Mouse (Mus musculus) adrenal gland, postnatal 4 days (tissue): ENCODE results near the gene Rasa1. TPM values are rescaled to one million over a fixed set of nuclear protein-coding genes. Genes with fewer than 3 reads are reported as not detected.

Experiments used
- DNase-seq, 2 experiments: peaks; one replicate each; pipeline ENCODE4 v3.0.0; 2021 to 2022; ENCODE audit warnings: low spot score in 2 of 2, mixed read lengths in 2 of 2
- long read RNA-seq, 2 experiments: library from polyadenylated mRNA; stranded (forward); transcript quantifications; one replicate each; pipeline ENCODE4 v2.0.0; 2021
- total RNA-seq, 2 experiments: library from RNA; stranded (reverse); gene quantifications; 2 replicates each; pipeline ENCODE4 v1.2.3; 2021

Rasa1 gene
- 10 to 100 TPM; 53.5 to 55.1 TPM for total RNA-seq
- long read RNA-seq, experiment 1, full-length matches to known transcripts = 5 of 10 reads
- long read RNA-seq, experiment 1, partial matches to known transcripts = 1 of 10 reads
- long read RNA-seq, experiment 1, other reads (novel, unspliced or antisense) = 4 of 10 reads
- long read RNA-seq, experiment 2, full-length matches to known transcripts = 38 of 52 reads
- long read RNA-seq, experiment 2, partial matches to known transcripts = 6 of 52 reads
- long read RNA-seq, experiment 2, other reads (novel, unspliced or antisense) = 8 of 52 reads

DNA sequence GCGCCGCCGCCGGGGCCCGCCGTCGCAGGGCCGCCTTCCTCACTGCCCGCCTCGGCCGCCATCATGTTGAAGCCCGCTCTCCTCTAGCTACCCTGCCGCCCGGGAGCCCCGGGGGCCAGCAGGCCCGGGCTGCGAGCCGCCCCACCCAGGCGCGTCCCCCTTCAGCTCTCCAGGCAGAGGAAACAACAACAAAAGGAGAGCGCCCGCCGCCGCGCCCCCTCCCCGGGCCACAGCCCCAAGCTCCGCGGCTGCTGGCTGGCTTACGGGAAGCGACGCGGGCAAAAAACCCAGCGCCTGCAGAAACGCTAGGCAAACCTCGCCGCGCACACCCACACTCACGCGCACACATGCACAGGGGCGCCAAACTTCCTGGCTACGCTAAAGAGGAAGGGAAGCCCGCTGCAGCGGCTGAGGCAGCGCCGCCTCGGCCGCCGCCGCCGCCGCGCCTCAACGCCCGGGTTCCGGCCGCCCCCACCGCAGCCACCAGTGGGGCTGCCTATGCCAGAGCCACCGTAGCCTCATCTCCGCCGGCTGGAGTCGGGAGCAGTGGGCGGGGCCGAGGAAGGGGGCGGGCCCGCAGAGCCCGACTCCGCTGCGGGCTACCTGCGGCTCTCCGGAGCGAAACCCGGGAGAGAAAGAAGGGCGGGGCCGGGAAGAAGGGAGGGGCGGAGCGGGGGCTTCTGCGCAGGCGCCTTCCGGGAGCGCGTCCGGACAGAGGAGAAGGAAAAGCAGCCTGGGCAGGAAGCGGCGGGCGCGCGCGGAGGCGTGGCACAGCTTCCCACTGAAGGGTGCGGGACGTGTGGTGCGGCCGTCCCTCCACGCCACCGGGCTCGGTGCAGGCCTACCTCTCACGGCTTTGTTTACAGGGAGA lies at the start of gene Rasa1:
Gene Rasa1, minus strand, starts transcription at position 288 of the 871 bp plus-strand sequence.
- peak; percentile 85 to 89 for DNase-seq

DNA sequence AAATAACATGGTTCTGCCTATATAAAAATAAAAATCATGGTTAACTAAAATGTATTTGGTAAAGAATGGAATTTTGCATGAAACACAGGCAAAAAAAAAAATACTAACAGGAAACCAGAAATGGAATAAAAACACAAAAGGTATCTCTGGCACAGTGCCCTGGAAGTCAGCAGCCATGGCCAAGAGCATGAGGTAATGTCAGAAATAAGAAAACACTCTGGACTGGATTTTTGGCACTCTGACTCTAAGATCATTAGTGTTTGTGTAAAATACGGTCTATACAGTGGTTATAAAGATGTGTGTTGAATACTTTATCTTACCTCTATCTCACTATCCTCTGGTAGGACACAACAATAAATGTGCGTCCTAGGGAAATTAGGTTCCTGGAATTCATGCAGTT lies 22.6 kb upstream of the Rasa1 start:
- DNase-seq = no peak

DNA sequence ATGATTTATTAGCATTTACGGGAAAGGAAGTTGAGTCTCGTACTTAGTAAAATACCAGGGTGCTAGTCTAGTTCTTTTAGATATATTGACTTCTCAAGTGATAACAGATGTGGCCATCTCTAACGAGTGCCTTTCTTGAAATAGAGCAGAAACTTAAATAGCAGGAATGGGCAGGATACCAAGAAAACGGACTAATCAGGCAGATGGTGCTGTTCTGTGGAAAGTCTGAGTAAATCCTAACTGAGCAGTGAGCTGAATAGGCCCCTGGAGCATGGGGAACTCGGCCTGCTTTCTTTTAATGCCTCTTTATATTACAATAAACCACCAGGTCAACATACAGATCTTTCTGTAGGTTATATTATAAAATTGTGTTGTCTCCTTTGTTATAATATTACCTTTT lies 22.0 kb upstream of the Rasa1 start:
- no peak for DNase-seq

DNA sequence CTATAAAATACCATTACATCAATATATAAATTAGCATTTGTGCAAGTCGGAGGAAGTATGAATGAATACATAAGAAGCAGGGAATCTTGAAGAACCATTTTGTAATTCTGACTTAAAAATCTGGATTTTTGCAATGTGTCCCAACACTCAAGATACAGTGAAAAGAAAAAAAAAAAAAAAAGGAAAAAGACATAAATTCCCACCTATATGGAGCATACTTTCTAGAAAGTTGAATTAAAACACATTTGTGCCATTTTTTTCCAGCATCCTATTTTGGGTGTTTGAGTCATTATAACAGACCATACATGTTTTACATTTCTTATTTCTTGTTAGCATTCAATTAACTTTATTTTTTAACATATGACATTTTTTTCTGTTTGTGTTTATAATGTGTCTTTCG lies 21.6 kb upstream of the Rasa1 start:
- DNase-seq = no peak

DNA sequence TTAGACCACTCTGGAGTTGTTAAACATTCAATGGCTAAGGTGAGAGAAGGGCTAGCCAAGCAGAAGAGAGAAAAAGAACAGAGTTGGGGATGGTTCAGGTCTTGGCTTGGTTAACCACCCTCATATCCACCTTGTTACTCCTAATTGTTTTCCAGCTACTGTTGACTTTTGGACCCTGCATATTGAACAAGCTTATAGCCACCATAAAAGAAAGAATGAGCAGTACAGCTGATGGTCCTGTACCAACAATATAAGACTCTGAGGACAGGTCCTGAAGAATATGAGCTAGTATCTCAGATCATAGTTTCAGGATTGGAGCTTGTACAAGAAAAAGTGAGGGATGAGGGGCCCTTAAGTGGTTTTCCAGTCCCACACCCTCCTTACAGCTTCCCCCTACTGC lies 17.1 kb upstream of the Rasa1 start:
- no peak for DNase-seq

DNA sequence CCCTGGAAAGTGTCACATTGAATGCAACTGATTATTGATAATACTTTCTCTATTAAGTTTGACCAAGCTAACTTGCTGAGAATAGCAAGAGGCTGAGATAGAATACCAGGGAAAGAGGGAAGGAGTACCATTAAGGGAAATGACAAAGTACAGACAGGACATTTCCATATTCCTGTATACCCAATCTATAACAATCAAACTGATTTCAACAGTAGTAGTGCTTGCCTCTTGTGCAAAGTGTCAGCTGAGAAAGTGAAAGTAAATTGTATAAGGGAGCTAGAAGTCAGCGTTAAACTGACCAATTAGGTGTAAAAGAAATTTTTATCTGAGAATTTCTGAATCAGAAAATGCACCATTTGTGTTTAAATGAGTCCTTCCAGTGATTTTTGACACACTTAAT lies 1.7 kb upstream of the Rasa1 start:
- DNase-seq = no peak

DNA sequence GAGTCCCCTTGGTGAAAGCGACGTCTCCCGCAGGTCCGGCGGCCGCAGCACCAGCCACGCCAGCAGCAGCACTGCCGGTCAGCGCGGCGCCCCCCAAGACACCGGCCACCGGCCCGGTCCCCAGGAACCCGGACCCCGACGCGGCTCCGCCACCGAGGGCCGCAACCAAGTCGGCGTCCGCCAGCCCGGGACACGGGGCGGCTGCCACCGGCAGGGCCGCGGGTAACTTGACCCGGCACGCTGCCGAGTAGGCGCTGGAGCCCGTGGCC lies 422 bp downstream of the Rasa1 start:
- DNase-seq = peak in 1 of 2 experiments; percentile 28

DNA sequence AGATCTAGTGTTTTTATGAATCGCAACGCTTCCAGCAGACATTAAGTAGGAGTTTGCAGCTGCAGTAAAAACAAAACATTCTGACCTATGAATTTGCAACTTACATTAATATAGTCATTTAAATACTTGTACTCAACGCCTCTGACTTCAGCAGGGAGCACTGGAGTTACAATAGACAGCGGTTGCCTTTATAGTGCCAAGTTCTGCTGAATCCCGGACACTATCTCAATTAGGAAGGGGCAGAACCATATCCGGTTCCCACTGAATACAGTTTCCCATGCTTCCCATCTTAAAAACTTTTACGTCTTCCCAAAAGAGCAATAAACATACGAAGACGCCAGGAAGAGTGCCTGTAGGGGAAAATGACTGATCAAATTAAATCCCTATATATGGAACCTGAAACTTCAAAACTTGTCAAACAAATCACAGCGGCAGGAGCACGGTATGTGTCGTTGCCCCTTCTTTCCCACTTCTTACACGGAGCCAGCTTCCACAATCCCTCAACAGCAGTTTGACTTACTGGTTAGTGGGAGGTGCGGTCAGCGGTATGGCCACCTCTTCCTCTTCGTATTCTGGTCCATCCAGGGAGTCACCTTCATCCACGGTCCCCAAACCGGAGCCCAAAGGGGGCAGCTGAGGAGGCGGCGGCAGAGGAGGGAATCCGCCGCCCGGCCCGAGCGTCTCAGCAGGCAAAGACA lies 905 bp downstream of the Rasa1 start:
- peak in 1 of 2 experiments; percentile 19 for DNase-seq

DNA sequence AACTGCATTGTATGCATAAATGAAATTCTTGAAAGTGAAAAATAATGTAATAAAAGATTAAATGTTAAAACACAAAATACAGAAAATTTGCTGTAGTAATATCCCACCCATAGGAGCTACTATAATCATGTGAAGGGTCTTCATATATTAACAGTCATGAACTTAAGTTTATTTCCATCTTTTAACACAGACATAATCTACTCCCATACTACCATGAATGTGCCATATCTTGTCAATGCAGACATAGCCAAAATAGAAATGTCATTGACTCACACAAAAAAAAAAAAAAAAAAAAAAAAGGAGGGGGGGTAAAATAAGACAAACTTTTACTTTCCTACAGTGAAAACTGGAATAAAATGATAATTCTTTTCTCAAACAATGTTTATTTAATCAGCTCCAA lies 6.3 kb downstream of the Rasa1 start:
- no peak for DNase-seq

DNA sequence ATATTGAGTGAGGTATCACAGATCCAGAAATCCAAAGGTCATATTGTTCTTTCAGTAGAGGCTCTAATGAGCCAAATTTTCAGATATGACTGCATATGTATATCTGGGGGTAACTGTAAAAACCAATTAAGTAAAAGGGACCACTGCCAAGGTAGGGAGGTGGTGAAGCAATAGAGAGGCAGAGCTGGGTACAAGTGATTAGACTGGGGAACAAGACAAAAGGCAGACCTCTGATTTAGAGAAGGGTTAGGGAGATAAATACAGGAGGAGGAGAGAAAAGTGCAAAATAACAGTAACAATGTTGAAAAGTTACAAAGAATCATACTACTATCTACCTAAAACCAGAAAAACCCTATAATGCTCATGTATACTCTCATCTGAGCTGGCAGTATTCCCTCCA lies 10.0 kb downstream of the Rasa1 start:
- no peak for DNase-seq

DNA sequence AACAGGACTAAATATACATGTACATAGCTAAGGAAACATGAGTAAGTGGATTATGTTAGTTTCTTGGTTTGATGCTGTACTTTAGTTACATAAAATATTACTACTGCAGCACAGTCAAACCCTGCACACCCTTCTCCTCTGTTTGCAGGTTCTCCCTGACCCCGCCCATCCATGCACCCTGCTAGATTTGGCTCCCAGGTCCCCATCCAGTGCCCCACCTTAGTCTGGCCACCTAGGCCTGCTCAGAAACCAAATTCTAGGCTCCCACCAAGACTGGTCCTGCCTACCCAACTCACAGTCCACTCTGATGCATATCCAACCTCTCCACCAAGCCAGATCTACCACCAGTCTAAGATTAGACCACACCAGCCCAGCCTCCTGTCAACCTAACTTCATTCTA lies 14.4 kb downstream of the Rasa1 start:
- DNase-seq = no peak

DNA sequence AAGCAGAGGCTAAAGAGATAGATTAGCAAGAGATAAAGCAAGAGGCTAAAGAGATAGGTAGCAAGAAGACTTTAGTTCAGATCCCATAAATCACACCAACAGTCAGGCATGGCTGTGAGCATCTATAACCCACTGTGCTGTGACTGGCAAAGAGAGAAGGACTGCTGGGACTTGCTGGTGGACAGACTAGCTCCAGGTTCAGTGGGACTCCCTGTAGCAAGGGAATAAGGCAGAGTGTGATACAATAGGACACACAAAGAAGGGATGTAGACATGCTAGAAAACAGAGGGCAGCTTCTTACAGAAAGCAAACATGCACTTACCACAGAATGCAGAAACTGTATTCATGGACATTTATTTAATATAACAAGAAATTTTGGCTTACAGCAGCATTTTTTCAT lies 15.1 kb downstream of the Rasa1 start:
- DNase-seq = no peak

DNA sequence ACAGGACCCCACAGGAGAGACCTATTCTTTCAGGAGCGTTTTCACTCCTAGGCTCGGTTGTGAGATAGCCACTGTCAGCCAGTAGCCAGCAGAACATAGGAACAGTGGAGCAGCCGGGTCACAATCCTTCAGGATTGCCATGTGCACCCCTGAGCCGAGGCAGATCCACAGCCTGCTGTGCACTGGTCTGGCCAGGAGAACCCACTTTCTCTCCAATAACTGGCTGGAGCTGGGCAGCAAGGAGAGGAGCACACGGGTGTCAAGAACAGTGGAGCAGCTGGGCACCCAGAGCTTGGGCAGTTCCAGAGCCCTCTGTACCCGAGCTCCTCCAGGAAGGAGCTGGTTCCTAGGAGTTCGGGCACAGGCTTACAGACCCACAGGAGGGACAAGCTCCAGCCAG lies 50.2 kb downstream of the Rasa1 start:
- DNase-seq = no peak

DNA sequence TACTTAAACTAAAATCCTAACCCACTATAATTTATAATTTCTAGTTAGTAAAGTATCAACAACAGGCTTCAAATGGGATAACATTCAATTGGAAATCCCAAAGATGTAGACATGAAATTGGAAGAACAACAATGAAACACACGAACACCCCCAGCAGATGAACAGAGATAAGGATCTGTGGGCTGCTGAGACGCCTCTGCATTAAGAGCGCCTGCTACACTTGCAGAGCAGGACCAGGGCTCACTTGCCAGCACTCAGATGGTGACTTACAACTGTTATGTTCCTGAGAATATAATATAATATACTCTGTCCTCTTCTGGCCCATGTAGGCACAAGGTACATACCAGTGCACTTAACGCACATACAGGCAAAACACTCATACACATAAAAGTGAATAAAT lies 70.3 kb downstream of the Rasa1 start:
- DNase-seq = no peak

DNA sequence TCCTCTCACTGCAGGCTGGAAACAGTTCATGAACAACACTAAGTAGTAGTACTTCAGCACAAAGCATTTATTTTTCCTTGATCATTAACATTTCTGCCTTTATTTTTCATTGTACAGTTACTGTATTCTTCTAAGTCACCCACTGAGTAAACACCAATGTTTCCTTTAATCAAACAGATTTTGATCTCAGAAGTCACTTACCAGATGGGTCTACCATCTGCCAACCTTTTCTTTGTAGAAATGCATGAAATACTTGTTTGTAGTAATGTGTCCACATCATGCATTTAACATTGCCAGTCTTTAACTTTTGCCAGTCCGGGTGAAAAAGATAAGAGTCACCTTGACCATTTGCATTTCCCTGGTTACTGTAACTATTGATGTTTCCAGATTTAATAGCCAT lies 78.6 kb downstream of the Rasa1 start:
- DNase-seq = no peak

DNA sequence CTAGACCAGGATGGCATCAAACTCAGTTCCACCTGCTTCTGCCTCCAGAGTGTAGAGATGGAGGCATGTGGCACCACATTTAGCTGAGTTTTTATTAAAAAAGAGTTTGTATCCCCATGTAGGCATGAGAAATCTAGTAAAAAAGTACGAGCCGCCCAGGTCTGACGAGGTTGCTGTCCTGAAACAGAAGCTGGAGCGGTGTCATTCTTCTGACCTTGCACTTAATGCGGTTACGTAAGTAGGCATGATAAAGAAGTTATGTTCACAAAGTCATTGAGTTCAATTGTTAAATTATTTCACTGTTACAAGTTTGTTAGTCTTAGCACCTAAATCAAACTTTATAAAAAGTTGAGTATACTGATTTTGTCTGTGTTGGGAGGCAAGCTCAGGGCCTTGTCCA lies 80.3 kb downstream of the Rasa1 start:
- DNase-seq = no peak

DNA sequence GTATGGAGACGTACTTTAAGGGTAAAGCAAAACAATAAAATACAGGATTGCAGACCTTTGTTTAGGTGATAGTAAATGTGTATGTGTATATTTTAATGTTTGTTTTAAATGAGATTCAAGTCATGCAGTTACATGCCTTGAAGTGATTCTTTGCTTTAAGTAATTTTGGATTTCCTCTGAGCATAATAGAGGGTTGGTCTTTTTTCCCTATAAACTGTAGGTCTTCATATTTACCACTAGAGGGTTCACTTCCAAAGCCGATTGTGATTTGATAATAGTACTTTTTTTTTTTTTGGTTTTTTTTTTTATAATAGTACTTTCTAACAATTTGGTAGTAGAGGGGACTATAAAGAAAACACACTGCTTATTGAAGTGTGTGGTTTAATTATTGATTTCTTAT lies 81.4 kb downstream of the Rasa1 start:
- no peak for DNase-seq

DNA sequence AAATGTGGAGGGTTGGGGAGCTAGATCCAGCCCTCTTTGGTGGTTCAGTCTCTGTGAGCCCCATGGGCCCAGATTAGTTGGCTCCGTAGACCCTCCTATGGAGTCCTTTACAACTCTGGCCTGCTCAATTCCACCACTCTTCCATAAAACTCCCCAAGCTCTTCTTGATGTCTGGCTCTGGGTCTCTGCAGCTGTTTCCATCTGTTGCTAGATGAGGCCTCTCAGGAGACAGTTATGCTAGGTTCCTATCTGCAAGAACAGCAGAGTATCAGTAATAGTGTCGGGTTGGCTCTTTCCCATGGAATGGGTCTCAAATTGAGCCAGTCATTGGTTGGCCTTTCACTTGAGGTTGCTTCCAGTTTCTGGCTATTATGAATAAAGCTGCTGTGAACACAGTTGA lies 97.7 kb downstream of the Rasa1 start:
- DNase-seq = no peak

DNA sequence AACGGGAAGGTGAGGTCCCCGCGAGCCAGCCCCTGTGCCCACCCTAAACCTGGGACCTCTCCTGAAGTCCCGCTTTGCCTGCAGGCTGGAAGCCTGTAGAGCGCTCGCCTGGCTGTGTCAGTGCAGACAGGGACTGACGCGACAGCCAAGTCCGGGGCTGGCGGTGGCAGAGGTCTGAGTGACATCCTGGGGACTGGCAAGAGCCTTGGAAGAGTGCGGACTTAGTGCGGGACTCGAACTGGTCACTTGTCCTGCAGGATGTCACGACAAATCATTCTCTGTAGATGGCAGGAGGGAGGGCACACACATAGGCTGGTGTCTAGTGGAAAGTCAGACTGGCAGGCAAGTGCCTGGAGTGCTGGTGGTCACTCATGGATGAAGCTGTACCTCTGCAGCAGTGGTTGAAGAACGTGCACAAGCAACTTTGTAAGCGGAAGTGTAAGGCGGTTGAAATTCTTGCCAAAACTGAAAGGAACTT lies 99.2 kb downstream of the Rasa1 start:
- no peak for DNase-seq

DNA sequence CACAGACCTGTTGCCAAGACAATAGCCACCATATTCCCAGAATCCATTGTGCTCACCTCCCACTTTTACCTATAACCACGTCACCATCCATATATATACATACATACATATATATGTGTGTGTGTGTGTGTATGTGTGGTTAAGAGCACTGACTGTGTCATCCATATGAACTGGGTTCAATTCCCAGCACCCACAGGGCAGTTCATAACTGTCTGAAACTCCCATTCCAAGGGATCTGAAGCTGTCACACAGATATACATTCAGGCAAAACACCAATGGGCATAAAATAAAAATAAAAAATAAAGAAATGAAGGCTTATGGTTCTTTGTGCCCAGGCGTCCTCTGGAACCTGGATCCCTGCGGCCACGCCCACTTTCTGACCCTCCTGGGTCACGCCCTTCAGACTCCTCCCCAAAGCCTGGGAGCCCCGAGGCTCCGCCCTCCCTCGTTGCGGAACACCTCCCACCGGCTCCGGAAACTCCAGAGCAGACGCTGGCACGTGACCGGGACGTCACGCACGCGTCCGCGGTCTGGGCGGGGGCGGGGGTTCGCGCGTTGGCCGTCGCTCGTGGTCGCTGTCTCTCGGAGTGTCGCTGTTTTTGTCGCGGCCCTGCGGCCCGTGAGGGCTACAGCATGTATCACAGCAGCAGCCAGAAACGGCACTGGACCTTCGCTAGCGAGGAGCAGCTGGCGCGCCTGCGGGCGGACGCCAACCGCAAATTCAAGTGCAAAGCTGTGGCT lies 99.9 kb downstream of the Rasa1 start, which contains the start of gene Ccnh:
Gene Ccnh, plus strand, starts transcription at position 506 of the 741 bp plus-strand sequence.
- peak; percentile 79 to 89 for DNase-seq
